Mouse (Mus musculus): ENCODE measurements around the gene Psme1.

DNA sequence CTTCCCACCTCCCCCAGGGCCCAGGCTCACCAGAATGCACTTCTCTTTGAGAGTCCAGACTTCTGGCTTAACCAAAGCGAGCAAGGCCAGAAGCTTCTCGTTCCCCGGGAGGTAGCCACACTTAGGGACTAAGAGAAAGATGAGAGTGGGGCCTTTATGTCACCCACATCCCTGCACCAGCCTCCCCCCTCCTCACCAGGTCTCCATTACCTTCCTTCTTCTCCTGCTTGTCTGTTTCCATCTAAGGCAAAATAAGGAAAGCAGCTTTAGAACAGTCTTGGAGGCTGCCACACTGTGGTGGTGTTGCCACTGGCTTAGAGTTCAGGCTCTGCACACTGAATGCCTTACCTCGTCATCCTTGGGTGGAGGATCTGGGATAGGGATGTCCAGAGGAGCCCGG lies 11.3 kb downstream of the Psme1 start:
- TF ChIP-seq CTCF (IDR thresholded peaks at IDR 0.05) (no peak), EP300 (IDR thresholded peaks at IDR 0.05; ENCODE audit: insufficient read depth, low read depth, low read length) (no peak), POLR2A (IDR thresholded peaks at IDR 0.05; ENCODE audit: insufficient read depth, low read depth, low read length) (no peak)
